Mouse (Mus musculus) adrenal gland, postnatal 10 days (tissue): ENCODE data around the gene Dand5. TPM values are rescaled to one million over a fixed set of nuclear protein-coding genes. Genes with fewer than 3 reads are reported as not detected.

Source experiments
- DNase-seq: peaks from one replicate; pipeline ENCODE4 v3.0.0; 2021; ENCODE audit warnings: mixed read lengths
- total RNA-seq, 2 experiments: library from RNA; stranded (reverse); gene quantifications; 2 replicates each; pipeline ENCODE4 v1.2.3; 2021

The Dand5 gene
- total RNA-seq, 2 experiments from 2014 or later = 5.0 to 6.9 TPM

DNA sequence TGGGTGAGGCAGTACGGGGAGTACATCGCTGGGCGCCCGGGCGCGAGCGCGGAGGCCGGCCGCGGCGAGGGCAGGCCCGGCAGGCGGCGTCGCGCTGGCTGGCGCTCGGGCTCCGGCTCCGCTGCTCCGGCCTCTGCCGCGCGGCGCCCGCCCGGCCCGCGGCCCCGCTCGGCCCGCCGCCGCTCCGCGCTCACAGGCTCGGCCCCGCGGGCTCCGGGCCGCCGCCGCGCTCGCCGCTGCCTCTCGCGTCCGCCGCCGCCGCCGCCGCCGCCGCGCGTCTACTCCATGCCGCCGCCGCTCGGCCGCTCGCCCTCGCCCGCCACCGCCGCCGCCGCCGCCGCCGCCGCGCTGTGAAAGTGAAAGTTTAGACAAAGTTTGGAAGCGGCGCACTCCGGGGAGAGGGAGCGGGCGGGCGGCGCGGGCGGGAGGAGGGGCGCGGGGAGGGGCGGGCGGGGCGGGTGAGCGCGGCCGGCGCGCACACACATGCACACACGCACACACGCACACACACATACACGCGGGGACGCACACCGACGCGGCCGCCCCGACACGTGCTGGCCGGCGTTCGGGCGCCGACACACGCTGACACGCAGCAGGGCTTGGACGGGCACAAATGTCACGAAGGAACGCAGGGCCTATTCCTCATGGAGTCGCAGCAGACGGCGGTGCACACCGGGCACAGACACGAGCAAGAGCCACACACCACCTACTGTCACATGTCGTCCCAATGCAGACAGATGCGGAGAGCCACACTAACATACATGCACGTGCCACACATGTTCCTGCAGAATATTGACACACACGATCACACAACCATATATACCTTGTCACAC, 22.4 kb downstream of the Dand5 start, which contains the start of gene Nfix:
Nfix (minus strand) TSS at position 346 of the 833 bp plus-strand sequence.
- peak; percentile 82 for DNase-seq

DNA sequence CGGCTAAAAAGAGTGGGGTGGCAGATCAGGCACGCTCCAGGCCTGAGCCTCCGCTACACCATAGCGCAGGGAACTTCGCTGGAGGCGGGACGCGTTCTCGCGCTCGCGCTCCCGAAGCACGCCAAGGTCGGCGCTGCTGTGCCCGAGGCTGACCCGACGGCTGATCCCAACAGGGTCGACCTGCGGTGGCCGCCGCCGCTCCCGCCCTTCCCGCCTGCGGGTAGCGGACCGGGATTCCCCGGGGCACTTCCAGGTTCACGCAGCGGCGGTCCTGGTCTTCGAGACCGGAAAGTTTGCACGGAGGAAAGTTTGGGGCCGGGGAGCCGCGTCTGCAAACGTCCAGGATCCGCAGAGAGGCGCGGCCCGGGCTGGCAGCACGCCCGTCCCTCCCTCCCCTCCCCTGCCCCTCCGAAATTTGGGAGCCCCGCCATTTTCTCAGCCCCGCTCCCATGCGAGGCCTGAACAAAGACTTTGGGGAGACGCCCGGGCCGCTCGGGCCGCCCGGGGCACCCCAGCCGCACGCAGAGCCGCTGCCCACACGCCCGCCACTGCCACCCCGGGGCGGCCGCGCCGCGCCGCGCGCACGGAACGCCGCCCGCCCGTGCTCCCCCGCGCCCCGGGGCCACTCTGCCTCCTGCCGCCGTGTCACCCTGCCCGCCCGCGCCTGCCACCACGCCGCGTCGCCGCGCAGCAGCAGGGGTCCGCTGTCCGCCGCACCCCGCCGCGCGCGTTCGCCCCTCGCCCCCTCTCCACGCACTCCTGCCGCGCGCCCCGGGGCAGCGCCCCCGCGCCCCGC, 23.3 kb downstream of the Dand5 start:
- peak; percentile 81 for DNase-seq

DNA sequence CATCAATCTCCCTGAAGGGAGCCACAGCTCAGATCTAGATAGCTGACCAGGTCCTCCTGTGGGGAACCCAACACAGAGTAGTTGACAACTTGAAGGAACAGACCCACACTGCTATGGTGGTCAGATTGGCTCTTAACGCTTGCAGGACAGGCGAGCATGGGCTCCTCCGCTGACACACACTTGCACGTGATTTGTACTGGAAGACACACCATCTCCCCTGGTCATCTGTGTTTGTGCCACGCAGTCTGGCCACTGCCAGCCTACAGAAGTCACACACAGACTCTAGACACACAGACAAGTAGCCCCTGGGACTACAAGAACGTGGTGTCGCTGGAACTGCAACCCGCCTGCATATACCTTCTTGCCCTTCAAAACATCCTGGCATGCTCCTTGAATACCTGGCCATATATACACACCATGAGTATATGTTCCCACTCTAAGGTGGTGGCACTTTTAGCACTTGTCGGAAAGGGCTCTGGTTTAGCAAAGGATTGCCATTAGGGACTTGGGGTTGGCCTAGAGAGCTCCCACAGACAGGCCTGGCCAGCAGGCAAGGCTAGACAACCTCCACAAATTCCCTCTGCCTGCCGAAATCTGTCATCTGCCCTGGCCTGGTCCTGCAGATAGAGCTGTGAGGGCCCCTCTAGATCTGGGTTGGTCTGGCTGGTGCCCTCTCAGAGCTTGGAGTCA, 24.0 kb downstream of the Dand5 start:
- DNase-seq = no peak

DNA sequence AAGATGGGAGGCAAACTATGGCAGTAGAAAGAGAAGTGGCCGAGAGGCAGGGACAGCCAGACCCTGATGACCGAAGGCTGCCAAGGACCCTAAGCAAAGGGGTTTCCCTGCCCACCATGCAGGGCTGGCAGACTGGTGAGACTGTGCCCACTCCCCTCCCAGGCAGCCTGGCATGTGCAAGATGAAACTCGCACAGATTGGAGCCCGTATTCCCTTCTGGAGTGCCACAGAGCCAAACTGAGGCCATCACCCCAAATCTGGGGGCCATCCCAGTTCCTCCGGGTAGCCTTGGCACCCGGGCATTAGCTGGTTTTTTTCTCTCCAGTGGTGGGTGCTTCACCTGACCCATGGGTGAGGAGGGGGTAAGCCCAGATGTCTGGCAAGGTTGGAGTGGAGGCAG, 24.7 kb downstream of the Dand5 start:
- no peak for DNase-seq

DNA sequence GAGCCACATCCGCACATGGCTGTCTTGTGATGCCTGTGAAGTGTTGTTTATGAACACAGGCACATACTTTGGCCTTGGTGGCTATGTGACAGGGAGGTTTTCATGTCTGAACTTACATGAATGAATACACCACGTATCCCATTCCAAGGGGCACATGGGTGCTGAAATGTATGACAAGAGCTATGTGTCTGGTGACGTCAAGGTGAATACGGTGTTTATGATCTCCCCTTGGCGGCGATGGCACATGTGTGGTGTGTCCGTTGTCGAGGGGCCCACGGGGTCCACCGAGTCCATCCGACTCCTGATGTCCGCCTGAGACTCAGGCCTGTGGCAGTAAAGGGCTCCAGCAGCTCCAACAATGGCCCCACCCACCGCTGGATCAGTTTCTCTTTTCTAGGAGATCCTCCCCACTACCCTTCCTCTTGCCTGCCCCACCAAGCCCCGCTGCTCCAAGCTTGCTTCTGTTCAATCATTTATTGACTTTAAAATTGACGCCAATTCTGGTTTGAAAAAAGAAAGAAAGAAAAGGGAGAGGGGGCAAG, 25.3 kb downstream of the Dand5 start:
- DNase-seq = no peak

DNA sequence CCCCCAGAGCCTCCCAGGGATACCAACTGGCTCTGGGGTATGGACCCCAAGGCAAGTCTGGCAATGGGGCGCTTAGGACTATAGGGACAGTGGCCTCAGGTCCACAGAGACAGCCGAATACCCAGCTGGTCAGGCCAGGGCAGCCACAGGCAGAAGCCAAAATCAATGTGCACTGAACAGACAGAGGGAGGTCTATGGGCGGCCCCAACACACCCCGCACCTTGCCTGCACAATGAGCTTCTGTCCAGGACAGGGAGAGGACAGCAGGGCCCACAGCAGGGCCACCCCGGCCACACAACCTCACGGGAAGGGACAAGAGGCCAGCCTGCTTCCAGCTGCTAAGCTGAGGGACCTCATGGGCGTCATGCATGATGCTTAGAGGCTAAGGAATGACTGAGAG, 28.1 kb downstream of the Dand5 start:
- no peak for DNase-seq

DNA sequence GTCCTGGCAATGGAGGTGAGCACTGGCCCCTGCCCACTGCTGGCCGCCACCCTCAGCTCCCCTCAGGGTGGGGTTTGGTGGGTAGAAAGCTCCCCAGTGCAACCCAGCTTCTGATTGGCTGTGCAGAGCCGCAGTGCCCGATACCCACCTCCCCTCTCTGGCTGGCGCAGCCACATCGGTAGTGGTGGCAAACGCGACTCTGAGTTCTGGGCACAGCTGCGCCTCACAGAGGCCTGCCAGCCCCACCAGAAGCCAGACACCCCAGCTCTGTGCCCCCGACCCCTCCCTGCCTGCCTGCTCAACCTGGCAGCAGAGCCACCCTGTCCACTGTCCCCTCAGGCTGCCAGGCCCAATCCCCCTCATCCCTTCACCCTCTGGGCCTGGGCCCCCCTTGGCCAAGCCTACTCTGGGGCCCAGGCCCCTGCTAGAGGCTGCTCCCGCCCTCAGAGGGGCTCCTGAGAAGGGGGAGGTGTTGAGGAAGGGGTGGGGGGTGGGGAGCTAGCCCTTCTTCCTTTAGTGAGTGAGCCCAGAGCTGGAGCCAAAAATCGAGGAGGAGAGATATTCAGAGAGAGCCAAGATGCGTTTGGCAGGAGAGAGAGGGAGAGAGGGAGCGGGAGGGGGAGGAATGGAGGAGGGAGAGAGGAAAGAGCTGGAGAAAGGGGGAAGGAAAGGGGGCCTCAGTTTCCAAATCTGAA, 28.7 kb downstream of the Dand5 start:
- DNase-seq = no peak

DNA sequence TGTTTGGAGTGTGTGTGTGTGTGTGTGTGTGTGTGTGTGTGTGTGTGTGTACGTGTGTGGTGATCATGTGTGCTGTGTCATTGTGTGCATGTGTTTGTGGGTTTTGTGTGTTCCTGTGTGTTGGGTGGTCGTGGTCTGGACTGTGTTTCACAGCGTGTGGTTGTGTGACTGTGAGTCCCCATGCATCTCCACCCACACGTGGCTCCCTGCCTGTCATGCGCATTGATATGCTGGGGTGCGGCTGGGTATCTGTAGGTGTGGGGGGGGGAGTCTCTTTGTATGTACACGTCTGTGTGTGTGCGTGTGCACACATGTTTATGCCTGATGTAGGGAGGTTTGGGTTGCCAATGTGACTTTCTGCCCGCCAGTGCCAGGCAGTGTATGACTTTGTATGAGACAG, 29.5 kb downstream of the Dand5 start:
- DNase-seq = no peak

DNA sequence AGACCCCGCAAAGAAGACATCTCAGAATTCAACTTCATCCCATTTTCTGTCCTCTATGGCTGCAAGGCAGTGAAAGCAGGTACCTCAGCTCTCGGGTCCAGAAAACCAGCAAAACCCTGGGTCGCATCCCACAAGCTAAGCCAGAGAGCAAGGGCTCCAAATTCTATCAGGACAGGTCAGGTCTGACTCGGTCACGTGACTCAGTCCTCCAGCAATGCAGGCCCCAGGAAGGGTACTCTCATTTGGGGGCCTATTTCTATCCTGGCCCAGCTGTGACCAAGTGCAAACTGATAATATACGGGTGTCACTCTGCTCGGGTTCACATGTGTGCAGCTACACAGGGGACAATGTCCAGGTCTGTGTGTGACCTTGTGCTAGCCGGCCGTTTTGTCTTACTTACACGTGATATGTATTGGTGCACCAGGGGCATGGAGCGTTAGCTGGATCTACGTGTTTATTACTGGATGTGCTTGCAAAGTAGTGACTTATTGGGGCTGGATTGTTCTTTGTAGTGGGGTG, 30.1 kb downstream of the Dand5 start:
- no peak for DNase-seq

DNA sequence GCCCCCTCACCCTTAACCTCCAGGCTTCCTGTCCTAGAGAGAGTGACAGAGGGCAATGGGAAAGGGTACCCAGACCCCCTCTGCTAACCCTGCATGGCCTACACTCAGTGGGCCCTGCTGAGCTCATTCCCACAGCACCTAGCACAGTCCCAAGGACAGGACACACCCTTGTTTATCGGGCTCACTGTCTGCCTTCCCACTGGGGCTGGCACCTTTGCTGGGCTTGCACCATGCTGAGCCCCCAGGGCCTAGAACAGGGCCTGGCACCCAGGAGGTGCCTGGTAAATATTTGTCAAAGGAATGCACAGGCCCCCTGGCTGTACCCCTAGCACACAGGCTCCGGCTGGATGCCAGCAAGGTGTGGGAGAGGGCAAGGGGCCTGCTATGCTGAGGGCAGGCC, 32.1 kb downstream of the Dand5 start:
- DNase-seq = peak; percentile 46

DNA sequence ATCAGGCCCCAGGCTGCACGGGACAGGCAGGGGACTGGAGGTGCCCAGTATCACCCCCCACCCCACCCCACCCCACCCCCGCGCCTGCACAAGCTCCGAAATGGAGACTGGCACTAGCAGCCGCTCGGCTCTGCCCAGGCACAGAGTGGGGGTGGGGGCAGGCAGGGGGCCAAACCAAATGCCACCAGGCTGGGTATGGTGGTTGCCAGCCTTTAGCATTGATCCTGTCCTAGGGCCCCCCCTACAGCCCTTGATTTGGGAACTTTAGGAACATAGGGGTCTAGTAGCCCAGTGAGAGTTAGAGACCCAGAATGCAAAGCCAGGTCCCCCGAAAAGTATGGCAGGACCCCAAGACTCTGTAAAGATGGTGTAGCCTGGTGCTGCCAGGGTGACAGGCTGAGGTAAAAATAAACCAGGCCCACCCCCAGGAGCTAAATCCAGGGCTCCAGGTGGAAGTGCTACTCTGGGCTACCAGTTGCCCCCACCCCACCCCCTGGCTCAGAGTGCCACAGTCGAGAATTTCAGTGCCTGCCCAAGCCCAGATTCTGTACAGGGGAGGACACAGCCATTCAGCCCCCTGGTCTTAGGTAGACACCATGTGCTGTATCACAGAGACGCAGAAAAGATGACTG, 32.7 kb downstream of the Dand5 start:
- peak; percentile 72 for DNase-seq

DNA sequence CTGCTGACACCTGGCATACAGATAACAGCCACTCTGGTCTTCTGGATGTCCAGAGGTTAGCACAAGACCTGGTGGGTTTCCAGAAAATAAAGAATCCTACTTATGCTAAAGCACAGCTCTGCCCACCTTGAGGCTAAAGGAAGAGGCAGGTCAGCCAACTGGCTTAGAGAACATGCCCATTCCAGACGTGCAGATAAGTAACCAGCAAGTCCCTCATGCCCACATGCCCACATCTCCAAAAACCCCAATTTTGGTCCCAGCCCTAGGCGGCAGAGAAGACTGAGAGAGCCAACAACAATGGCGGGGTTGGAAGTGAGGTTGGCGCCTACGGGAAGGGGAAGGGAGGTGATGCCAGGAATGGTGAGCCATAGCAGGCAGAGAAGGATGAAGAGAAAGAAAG, 33.3 kb downstream of the Dand5 start:
- DNase-seq = no peak

DNA sequence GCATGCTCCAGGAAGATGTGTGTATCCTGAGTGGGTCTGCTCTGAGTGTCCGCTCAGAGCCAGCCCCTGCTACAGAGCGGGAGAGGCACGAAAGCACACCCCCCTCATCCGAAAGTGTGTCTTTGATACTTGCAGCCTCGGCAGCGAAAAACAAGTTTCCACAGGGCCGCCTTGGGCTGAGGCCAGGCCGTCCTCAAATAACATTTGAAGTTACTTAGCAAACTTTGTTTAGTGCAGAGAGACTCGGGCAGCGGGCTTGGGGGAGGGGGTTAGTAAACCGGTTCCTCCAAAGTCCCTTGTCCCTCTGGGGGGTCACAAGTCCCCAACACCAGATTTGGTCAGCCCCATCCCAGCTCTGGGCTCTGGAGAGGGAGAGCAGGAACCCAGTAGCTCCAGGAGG, 33.7 kb downstream of the Dand5 start:
- DNase-seq = peak; percentile 81

DNA sequence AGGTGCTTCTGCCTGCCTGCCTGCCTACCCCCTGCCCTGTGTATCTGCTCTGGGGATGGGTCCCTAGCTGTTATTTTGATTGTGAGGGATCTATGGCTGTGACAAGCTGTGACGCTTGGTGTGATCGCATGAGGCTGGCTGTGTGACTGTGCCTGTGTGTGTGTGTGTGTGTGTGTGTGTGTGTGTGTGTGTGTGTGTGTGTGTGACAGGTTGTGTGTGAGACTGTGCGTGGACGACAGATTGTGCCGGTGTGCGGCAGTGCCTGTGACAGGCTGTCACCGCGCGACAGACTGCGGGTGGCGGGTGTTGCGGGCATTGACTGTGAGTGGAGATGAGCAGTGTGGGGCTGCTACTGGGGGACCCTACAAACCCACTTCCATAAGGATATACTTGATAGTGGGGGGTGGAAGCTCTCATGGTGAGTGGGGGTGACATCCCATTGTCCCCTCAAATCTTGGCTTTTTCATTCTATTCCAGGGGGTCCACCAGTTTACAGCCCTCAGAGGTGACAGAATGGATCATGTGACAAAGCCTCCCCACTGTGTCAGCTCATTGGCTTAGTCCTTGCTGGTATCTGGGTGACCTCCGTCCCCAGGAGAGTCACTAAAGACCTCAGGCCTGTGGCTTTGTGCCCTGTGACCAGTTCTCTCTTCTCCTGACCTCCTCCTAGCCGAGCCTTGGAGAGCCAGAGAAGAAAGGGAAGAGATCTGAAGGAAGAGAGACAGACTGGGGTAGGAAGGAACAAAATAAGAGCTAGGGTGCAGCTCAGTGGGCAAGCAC, 34.9 kb downstream of the Dand5 start:
- peak; percentile 53 for DNase-seq

DNA sequence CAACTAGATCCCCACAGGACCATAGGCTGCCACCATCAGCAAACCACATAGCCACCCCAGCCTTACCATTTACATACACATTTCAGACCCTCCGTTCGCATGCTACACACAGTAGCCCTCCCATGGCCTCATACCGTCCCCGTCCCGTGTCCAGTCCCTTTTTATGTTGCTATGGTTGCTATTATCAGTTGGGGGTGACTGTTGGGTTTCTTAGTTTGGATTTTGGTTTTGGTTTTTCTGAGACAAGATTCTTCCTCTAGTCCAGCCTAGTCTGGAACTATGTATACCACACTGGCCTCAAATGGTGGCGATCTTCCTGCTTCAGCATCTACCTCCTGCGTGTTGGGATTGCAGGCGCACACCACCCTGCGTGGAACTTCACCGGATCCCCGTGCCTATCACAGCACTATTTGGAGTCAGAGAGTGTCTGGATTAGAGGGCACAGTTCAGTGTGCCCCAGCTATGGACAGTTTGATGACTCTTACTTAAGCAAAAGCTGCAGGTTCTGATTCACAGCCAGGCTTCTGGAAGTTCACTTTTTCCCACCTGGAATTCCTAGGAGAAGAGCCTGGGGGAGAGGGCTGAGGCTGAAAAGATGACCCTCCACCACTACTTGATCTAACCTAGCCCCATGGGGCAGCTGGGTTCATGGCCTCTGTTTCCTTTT, 35.7 kb downstream of the Dand5 start:
- no peak for DNase-seq

DNA sequence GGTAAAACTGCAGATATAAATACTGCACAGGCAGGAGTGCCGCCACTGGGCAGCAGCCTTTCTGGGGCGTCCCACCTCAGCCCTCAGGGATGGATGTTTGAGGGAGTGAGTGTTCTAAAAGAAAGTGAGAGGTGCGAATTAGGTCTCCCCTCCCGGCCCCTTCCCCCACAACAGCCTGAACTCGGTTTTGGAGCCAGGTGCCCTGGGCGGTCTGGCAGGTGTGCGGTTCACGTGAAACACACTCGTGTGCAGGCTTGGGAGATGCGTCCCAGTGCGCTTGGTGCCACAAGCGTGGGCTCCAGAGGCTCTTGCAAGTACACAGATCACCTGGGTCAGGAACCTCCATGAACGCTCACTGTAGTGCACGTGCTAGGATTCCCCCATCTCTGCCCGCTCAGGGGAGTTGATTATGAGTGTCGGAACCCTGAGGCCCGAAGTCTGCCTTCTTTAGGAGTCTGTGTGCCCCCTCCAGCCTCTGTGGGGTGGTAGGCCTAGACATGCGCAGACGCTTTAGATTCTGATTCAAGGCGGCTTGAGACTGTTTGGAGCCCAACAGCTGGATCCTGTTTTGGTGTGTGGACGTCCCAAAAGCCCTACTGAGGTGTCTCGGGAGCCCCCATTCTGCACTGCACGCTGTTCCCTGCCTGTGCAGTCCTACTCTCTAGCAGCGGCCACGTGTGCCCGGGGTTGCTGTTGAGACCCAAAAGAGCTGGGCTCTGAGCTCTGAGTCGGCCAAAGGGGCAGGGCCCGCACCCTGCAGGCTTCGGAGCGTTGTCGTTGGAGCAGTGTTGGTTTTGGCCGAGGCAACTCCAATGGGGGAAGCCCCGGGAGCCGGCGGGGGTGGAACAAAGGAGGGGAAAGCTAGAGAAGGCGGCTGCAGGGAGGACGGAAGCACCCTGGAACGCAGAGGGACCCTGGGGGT, 36.6 kb downstream of the Dand5 start:
- peak; percentile 75 for DNase-seq

DNA sequence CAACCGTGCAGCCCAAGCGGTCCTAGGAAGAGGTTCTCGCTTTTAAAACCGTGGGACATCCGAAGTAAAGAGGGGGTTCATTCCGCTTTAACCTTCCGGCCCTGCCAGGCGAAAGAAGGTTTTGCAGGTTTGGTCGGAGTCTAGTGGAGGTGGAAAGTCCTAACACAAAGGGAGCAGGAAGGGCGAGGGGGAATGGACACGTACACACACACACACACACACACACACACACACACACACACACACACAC, 37.2 kb downstream of the Dand5 start:
- DNase-seq = no peak

DNA sequence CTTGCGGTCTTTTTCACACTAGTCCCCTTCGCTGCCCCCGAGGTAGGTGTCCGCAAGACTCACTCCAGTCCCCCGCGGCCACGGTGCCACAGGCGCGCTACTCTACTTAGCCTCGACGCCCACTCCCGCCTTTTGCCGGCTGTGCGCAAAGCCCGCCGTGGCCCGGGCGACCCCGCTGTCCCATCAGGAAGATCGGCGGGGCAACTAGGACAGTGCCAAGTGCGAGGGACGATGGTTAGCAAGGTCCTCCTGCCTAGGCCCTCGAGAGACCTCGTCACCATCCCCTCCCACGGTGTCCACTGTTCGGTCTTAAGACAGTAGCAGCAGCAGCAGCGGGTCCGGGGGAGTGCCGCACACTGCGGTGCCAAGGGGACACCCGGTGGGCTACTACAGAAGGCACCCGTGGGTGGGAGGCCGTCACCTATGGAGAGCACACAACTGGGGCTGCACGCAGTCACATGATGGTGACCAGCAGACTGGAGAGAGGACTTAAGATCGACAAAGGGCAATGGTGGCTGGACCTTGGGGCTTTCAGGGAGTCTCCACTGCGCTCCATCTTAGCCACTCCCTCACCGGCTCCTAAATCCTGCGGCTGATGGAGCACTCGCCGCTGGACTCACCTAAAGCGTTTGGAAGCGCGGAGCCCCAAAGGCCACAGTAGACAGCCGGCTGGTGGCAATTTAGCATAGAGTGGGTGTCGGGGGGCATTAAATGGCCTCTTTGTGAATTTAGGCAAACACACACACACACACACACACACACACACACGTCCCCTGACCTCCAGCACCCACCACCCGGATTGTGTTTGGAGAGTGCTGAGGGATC, 37.7 kb downstream of the Dand5 start:
- no peak for DNase-seq
